Mouse (Mus musculus): ENCODE data around the gene Myoz2.

GRCm38 (mm10) chr3:122968391-122968790 is 66.4 kb downstream of the Myoz2 start:
- no peak for TF ChIP-seq CTCF (IDR thresholded peaks at IDR 0.05; ENCODE audit: control insufficient read depth, insufficient read depth, low read length)
- TF ChIP-seq POLR2A (IDR thresholded peaks at IDR 0.05; ENCODE audit: borderline replicate concordance, control insufficient read depth, low read depth, low read length): no peak
